Mouse (Mus musculus) midbrain, embryonic 12.5 days (tissue): ENCODE measurements around the gene Trmt6. TPM values are rescaled to one million over a fixed set of nuclear protein-coding genes. Genes with fewer than 3 reads are reported as not detected.

Source experiments
- ATAC-seq: fragments of 200-750 bp; cut with Nextera tagmentation; 2 replicates; pipeline ENCODE4 v1.8.0; 2017; ENCODE audit warnings: low read depth, moderate TSS enrichment, moderate library complexity; ENCODE audit not compliant: low FRiP score
- H3K27ac ChIP-seq: fragments of 300-500 bp; sonication (generic); replicated peaks from 2 replicates; pipeline ENCODE4 v1.5.1; 2016; ENCODE audit warnings: mild to moderate bottlenecking
- H3K27me3 ChIP-seq: fragments of 300-500 bp; sonication (generic); 2 replicates; pipeline ENCODE4 v1.6.1; 2016; ENCODE audit warnings: mild to moderate bottlenecking
- H3K36me3 ChIP-seq: fragments of 300-500 bp; sonication (generic); 2 replicates; pipeline ENCODE4 v1.6.1; 2016
- H3K4me1 ChIP-seq: fragments of 300-500 bp; sonication (generic); 2 replicates; pipeline ENCODE4 v1.6.1; 2016
- H3K4me2 ChIP-seq: fragments of 300-500 bp; sonication (generic); replicated peaks from 2 replicates; pipeline ENCODE4 v1.6.1; 2016; ENCODE audit warnings: mild to moderate bottlenecking, moderate library complexity
- H3K4me3 ChIP-seq: fragments of 300-500 bp; sonication (generic); 2 replicates; pipeline ENCODE4 v1.5.1; 2016; ENCODE audit warnings: mild to moderate bottlenecking
- H3K9ac ChIP-seq: fragments of 300-500 bp; sonication (generic); replicated peaks from 2 replicates; pipeline ENCODE4 v1.6.1; 2016; ENCODE audit warnings: mild to moderate bottlenecking, moderate library complexity
- H3K9me3 ChIP-seq: fragments of 300-500 bp; sonication (generic); 2 replicates; pipeline ENCODE4 v1.6.1; 2016; ENCODE audit warnings: mild to moderate bottlenecking
- WGBS: fragments of 180-500 bp; shearing (Covaris S2); methylation state at CpG from one replicate; pipeline ENCODE4 v1.1.7; 2016; 5-methylcytosine and 5-hydroxymethylcytosine counted together
- polyA plus RNA-seq: library from polyadenylated mRNA; unstranded; fragments of >200 nt; fragmentation: Nextera tagmentation; extraction: Ambion mirVana; gene quantifications from 2 replicates; pipeline ENCODE4 v1.2.1, GENCODE M21; 2016

Gene Trmt6
- polyA plus RNA-seq, result 30.5 and 33.8 TPM in 2 replicates

GRCm38 (mm10) chr2:132815608-132816314 lies at the start of gene Trmt6, which contains the start of gene Mcm8:
Trmt6 (minus strand) TSS chr2:132816055.
Mcm8 (plus strand) TSS chr2:132816141.
- Histone ChIP-seq H3K4me1 (peaks cover 18% of the 10 kb centered on the region), H3K9ac (peak within 1 kb of the TSS; percentile 73), H3K27ac (peak within 1 kb of the TSS; percentile 67), H3K4me3 (peak within 1 kb of the TSS; percentile 88), H3K4me2 (peak within 1 kb of the TSS; percentile 89), H3K9me3 (no peaks in the 10 kb centered on the region), H3K36me3 (peaks cover 24% of the 10 kb centered on the region), H3K27me3 (no peaks in the 10 kb centered on the region)
- ATAC-seq, result peak; percentile 100
- WGBS, result under 1% methylated on average over 59 of the region's 59 CpGs

GRCm38 (mm10) chr2:132863325-132863724 lies 47.5 kb upstream of the Trmt6 start:
- Histone ChIP-seq H3K4me1 (no peaks in the 10 kb centered on the region), H3K9ac (no peak overlapping the region), H3K27me3 (no peaks in the 10 kb centered on the region), H3K9me3 (no peaks in the 10 kb centered on the region), H3K27ac (no peak overlapping the region), H3K4me2 (no peak overlapping the region), H3K4me3 (no peak overlapping the region), H3K36me3 (peaks cover 14% of the 10 kb centered on the region)
- 95% methylated on average over 2 of the region's 2 CpGs for WGBS
- ATAC-seq, result no peak

- ATAC-seq, result no peak
- no peak overlapping the region for H3K27ac ChIP-seq
- H3K36me3 ChIP-seq, result peaks cover 8% of the 10 kb centered on the region
- H3K4me1 ChIP-seq, result no peaks in the 10 kb centered on the region
- H3K9ac ChIP-seq, result no peak overlapping the region
- no peak overlapping the region for H3K4me2 ChIP-seq
- 95% methylated on average over 2 of the region's 2 CpGs for WGBS
- H3K27me3 ChIP-seq, result no peaks in the 10 kb centered on the region
- H3K9me3 ChIP-seq, result no peaks in the 10 kb centered on the region
- H3K4me3 ChIP-seq, result no peak overlapping the region
Observed at GRCm38 (mm10) chr2:132861456-132861855, 45.6 kb upstream of the Trmt6 start.

- H3K9ac ChIP-seq, result no peak overlapping the region
- no peak overlapping the region for H3K4me3 ChIP-seq
- peaks cover 6% of the 10 kb centered on the region for H3K36me3 ChIP-seq
- ATAC-seq, result no peak
- no peak overlapping the region for H3K27ac ChIP-seq
- no peak overlapping the region for H3K4me2 ChIP-seq
- H3K4me1 ChIP-seq, result no peaks in the 10 kb centered on the region
- no peaks in the 10 kb centered on the region for H3K27me3 ChIP-seq
- H3K9me3 ChIP-seq, result no peaks in the 10 kb centered on the region
Observed at GRCm38 (mm10) chr2:132860435-132860834, 44.6 kb upstream of the Trmt6 start.

GRCm38 (mm10) chr2:132856333-132856732 lies 40.5 kb upstream of the Trmt6 start:
- Histone ChIP-seq H3K4me1 (no peaks in the 10 kb centered on the region), H3K27me3 (no peaks in the 10 kb centered on the region), H3K4me2 (no peak overlapping the region), H3K27ac (no peak overlapping the region), H3K4me3 (no peak overlapping the region), H3K36me3 (peaks cover 9% of the 10 kb centered on the region; the same call in 1 of the 2 replicates), H3K9me3 (no peaks in the 10 kb centered on the region), H3K9ac (no peak overlapping the region)
- 82% methylated on average over 5 of the region's 5 CpGs for WGBS
- ATAC-seq, result no peak

GRCm38 (mm10) chr2:132853051-132853450 lies 37.2 kb upstream of the Trmt6 start:
- Histone ChIP-seq H3K27ac (no peak overlapping the region), H3K9me3 (no peaks in the 10 kb centered on the region)
- WGBS, result 90% methylated on average over 1 of the region's 1 CpGs

GRCm38 (mm10) chr2:132849141-132849540 lies 33.3 kb upstream of the Trmt6 start:
- Histone ChIP-seq H3K9ac (no peak overlapping the region), H3K27ac (no peak overlapping the region), H3K9me3 (no peaks in the 10 kb centered on the region), H3K4me1 (peaks cover 13% of the 10 kb centered on the region), H3K4me3 (no peak overlapping the region), H3K36me3 (peaks cover 23% of the 10 kb centered on the region), H3K4me2 (no peak overlapping the region), H3K27me3 (no peaks in the 10 kb centered on the region)
- WGBS, result 94% methylated on average over 6 of the region's 6 CpGs
- no peak for ATAC-seq

More at GRCm38 (mm10) chr2:132853051-132853450, 37.2 kb upstream of the Trmt6 start:
- Histone ChIP-seq H3K4me3 (no peak overlapping the region), H3K36me3 (peaks cover 23% of the 10 kb centered on the region), H3K27me3 (no peaks in the 10 kb centered on the region), H3K4me2 (no peak overlapping the region), H3K9ac (no peak overlapping the region), H3K4me1 (peaks cover 5% of the 10 kb centered on the region)
- no peak for ATAC-seq

GRCm38 (mm10) chr2:132848361-132848760 lies 32.5 kb upstream of the Trmt6 start:
- H3K4me2 ChIP-seq, result peak overlapping the region; percentile 74
- peaks cover 23% of the 10 kb centered on the region for H3K36me3 ChIP-seq
- H3K9ac ChIP-seq, result no peak overlapping the region
- no peaks in the 10 kb centered on the region for H3K27me3 ChIP-seq
- ATAC-seq, result no peak
- no peaks in the 10 kb centered on the region for H3K9me3 ChIP-seq
- H3K4me1 ChIP-seq, result peaks cover 13% of the 10 kb centered on the region
- H3K27ac ChIP-seq, result no peak overlapping the region
- no peak overlapping the region for H3K4me3 ChIP-seq
- WGBS, result 88% methylated on average over 4 of the region's 4 CpGs

GRCm38 (mm10) chr2:132847581-132847980 lies 31.7 kb upstream of the Trmt6 start:
- H3K9ac ChIP-seq, result peak overlapping the region; percentile 92
- 53% methylated on average over 7 of the region's 7 CpGs for WGBS
- ATAC-seq, result 0 out of 2 replicates have a peak, but pooled peaks have one; percentile 3
- H3K4me2 ChIP-seq, result peak overlapping the region; percentile 74
- H3K27ac ChIP-seq, result no peak overlapping the region
- H3K4me1 ChIP-seq, result peaks cover 13% of the 10 kb centered on the region
- peak overlapping the region; percentile 99 for H3K4me3 ChIP-seq
- no peaks in the 10 kb centered on the region for H3K27me3 ChIP-seq
- peaks cover 23% of the 10 kb centered on the region for H3K36me3 ChIP-seq
- no peaks in the 10 kb centered on the region for H3K9me3 ChIP-seq

GRCm38 (mm10) chr2:132846407-132847358 lies 30.8 kb upstream of the Trmt6 start, which contains the start of gene Crls1:
Crls1 (plus strand) TSS chr2:132846666.
- H3K36me3 ChIP-seq, result peaks cover 17% of the 10 kb centered on the region
- peaks cover 13% of the 10 kb centered on the region for H3K4me1 ChIP-seq
- no peaks in the 10 kb centered on the region for H3K27me3 ChIP-seq
- peak within 1 kb of the TSS; percentile 74 for H3K4me2 ChIP-seq
- H3K9me3 ChIP-seq, result no peaks in the 10 kb centered on the region
- peak within 1 kb of the TSS; percentile 77 for H3K27ac ChIP-seq
- ATAC-seq, result peak; percentile 94
- peak within 1 kb of the TSS; percentile 92 for H3K9ac ChIP-seq
- peak within 1 kb of the TSS; percentile 99 for H3K4me3 ChIP-seq
- under 1% methylated on average over 80 of the region's 96 CpGs for WGBS

- H3K27ac ChIP-seq, result no peak overlapping the region
- no peaks in the 10 kb centered on the region for H3K4me1 ChIP-seq
- H3K4me3 ChIP-seq, result no peak overlapping the region
- peaks cover 11% of the 10 kb centered on the region for H3K36me3 ChIP-seq
- no peak overlapping the region for H3K4me2 ChIP-seq
- no peak for ATAC-seq
- H3K27me3 ChIP-seq, result no peaks in the 10 kb centered on the region
- H3K9me3 ChIP-seq, result no peaks in the 10 kb centered on the region
- no peak overlapping the region for H3K9ac ChIP-seq
- 89% methylated on average over 4 of the region's 4 CpGs for WGBS
Observed at GRCm38 (mm10) chr2:132841071-132841470, 25.2 kb upstream of the Trmt6 start.

- H3K36me3 ChIP-seq, result peaks cover 47% of the 10 kb centered on the region
- H3K9ac ChIP-seq, result no peak overlapping the region
- no peak for ATAC-seq
- no peaks in the 10 kb centered on the region for H3K9me3 ChIP-seq
- no peak overlapping the region for H3K4me3 ChIP-seq
- H3K27ac ChIP-seq, result no peak overlapping the region
- H3K4me2 ChIP-seq, result no peak overlapping the region
- WGBS, result 91% methylated on average over 2 of the region's 2 CpGs
- H3K4me1 ChIP-seq, result no peaks in the 10 kb centered on the region
- H3K27me3 ChIP-seq, result no peaks in the 10 kb centered on the region
Observed at GRCm38 (mm10) chr2:132802976-132803375, 12.9 kb downstream of the Trmt6 start.
